In genomic region chr1:161649387-161649786, GRCm38 (mm10) we compare ENCODE assay signal across 15 mouse cellular contexts.
A peak's percentile ranks its signal among the peaks of the same experiment; 100 is the strongest.
DNase-seq lines count a peak whose midpoint lies in the region; ATAC-seq and TF ChIP-seq lines count a peak whose summit lies in the region.
"Had no signal": no experiment of that assay in that cellular context is flagged by ENCODE, and none has a peak within 500 bp of the region (broad histone marks: within the 10 kb centered on the region; RNA-seq: fewer than 3 reads in every experiment).

No protein-coding gene starts in this region.

- H3K9me3 ChIP-seq in G1E (replicated peaks), result no peaks in the 10 kb centered on the region
- H3K9me3 ChIP-seq: embryonic facial prominence, embryonic 13.5 days; heart, embryonic 10.5 days; midbrain, embryonic 12.5 days; neural tube, embryonic 12.5 days had no signal

- no peak for TF ChIP-seq POLR2A in lung, adult 2 months (IDR thresholded peaks at IDR 0.05; ENCODE audit: borderline replicate concordance, extremely low read depth, low read depth, low read length)

- no peaks in the 10 kb centered on the region for H3K4me1 ChIP-seq in lung, adult 2 months (ENCODE audit: control insufficient read depth, insufficient read depth, low read length)
- H3K4me1 ChIP-seq in G1E (ENCODE audit: insufficient read depth, low read depth, low read length), result no peaks in the 10 kb centered on the region
- H3K4me1 ChIP-seq: embryonic facial prominence, embryonic 13.5 days; heart, embryonic 10.5 days; midbrain, embryonic 12.5 days; neural tube, embryonic 12.5 days had no signal

- H3K4me3 ChIP-seq in gastrocnemius, adult 2 months, result no peak overlapping the region
- no peak overlapping the region for H3K4me3 ChIP-seq in lung, adult 2 months (replicated peaks; ENCODE audit: extremely low read depth, low read depth, low read length)
- H3K4me3 ChIP-seq in G1E (ENCODE audit: low read depth, low read length), result no peak overlapping the region
- H3K4me3 ChIP-seq: embryonic facial prominence, embryonic 13.5 days; heart, embryonic 10.5 days; midbrain, embryonic 12.5 days; neural tube, embryonic 12.5 days had no signal

- no peak for DNase-seq in gastrocnemius, adult 2 months
- no peak for DNase-seq in gastrocnemius, postnatal 10 days
- no peak for DNase-seq in lung, adult 2 months
- DNase-seq in lung, adult 18-20 months, result no peak
- no peak for DNase-seq in G1E (ENCODE audit: low spot score)
- peak; percentile 15 for DNase-seq in retina, postnatal 1 day
- no peak for DNase-seq in yolk sac, embryonic 10.5 days (ENCODE audit: low spot score)
- DNase-seq in frontal cortex, postnatal 36 days (ENCODE audit: low spot score in 2 of 2), result no peak
- DNase-seq: adrenal gland, postnatal 14 days; heart, postnatal 4 days; kidney, adult 2 months had no signal

- peaks cover 6% of the 10 kb centered on the region; the same call in 1 of the 2 replicates for H3K27me3 ChIP-seq in G1E (ENCODE audit: insufficient read depth, low read length)
- H3K27me3 ChIP-seq: embryonic facial prominence, embryonic 13.5 days; midbrain, embryonic 12.5 days; neural tube, embryonic 12.5 days had no signal

- H3K36me3 ChIP-seq in G1E (replicated peaks), result no peaks in the 10 kb centered on the region
- H3K36me3 ChIP-seq: embryonic facial prominence, embryonic 13.5 days; heart, embryonic 10.5 days; midbrain, embryonic 12.5 days; neural tube, embryonic 12.5 days had no signal

- WGBS in lung, adult 2 months, result 65% methylated on average over 2 of the region's 2 CpGs

- no peak for ATAC-seq in G1E (ENCODE audit: extremely low read depth, insufficient number of reproducible peaks, low FRiP score, poor library complexity, severe bottlenecking)

- H3K27ac ChIP-seq in gastrocnemius, adult 2 months, result no peak overlapping the region
- H3K27ac ChIP-seq: embryonic facial prominence, embryonic 13.5 days; heart, embryonic 10.5 days; midbrain, embryonic 12.5 days; neural tube, embryonic 12.5 days had no signal

- TF ChIP-seq CTCF in gastrocnemius, adult 2 months (IDR thresholded peaks at IDR 0.05), result peak; percentile 19; the same call in 1 of the 2 replicates
- TF ChIP-seq CTCF in lung, adult 2 months (IDR thresholded peaks at IDR 0.05; ENCODE audit: insufficient read depth, low read length), result 0 out of 2 replicates have a peak, but pooled peaks have one; percentile 7
- TF ChIP-seq CTCF in G1E (IDR thresholded peaks at IDR 0.05; ENCODE audit: low read depth, low read length), result peak; percentile 36

- intact Hi-C loops in gastrocnemius, adult 2 months (cut with DNase I), result no loop called here
